Comparison of ENCODE assay signal across 11 mouse cellular contexts in the genomic region with DNA sequence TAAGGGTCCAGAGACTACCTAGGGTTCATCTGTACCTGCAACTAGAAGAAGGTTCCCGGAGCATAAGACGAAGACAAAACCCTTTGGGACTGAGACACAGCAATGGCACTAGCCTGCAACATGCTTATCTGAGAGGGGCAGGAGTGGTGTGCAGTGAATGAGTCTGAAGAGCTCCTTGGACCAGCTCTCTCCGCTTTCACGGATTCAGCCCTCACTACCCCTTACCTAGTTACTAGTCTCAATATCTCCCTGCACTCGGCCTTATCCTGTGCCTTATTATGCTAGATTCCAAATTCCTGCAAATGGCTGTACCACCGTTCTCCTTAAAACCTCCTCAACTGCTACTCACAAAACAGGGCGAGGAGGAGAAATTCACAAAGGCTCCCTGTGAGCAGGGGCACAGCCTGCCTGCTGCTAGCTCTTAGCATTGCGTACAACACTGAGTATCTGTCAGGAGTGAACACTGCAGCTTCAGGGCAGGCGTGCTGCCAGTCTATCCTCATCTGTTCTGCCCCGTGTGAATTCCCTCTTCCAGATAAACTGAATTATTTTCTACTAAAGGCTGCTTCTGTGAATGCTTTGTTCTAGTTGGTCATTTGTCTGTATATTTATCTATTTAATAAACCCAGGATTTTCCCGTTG. TPM values are rescaled to one million over a fixed set of nuclear protein-coding genes. Genes with fewer than 3 reads are reported as not detected.
DNase-seq lines count a peak whose midpoint lies in the region; ATAC-seq and TF ChIP-seq lines count a peak whose summit lies in the region.
"Had no signal": no experiment of that assay in that cellular context is flagged by ENCODE, and none has a peak within 500 bp of the region (broad histone marks: within the 10 kb centered on the region; RNA-seq: fewer than 3 reads in every experiment).

No protein-coding gene starts in this region.

- H3K36me3 ChIP-seq in liver, embryonic 12.5 days, result no peaks in the 10 kb centered on the region
- H3K36me3 ChIP-seq in liver, postnatal 0 days (replicated peaks; ENCODE audit: insufficient read depth, low read length), result no peaks in the 10 kb centered on the region
- H3K36me3 ChIP-seq in hindbrain, embryonic 16.5 days (ENCODE audit: control insufficient read depth, insufficient read depth, low read length), result no peaks in the 10 kb centered on the region
- H3K36me3 ChIP-seq in midbrain, embryonic 15.5 days (replicated peaks), result no peaks in the 10 kb centered on the region
- H3K36me3 ChIP-seq: embryonic facial prominence, embryonic 15.5 days had no signal

- peak overlapping the region; percentile 73 for H3K4me2 ChIP-seq in liver, embryonic 12.5 days
- H3K4me2 ChIP-seq in liver, postnatal 0 days (ENCODE audit: low read depth, low read length), result no peak overlapping the region
- no peak overlapping the region for H3K4me2 ChIP-seq in hindbrain, embryonic 16.5 days (ENCODE audit: low read length)
- H3K4me2 ChIP-seq in midbrain, embryonic 15.5 days, result no peak overlapping the region
- H3K4me2 ChIP-seq: embryonic facial prominence, embryonic 15.5 days; heart, embryonic 11.5 days had no signal

- H3K9ac ChIP-seq in liver, embryonic 12.5 days, result no peak overlapping the region
- H3K9ac ChIP-seq in liver, postnatal 0 days (replicated peaks), result no peak overlapping the region
- H3K9ac ChIP-seq in hindbrain, embryonic 16.5 days (ENCODE audit: low read depth, low read length), result no peak overlapping the region
- no peak overlapping the region for H3K9ac ChIP-seq in midbrain, embryonic 15.5 days
- H3K9ac ChIP-seq: embryonic facial prominence, embryonic 15.5 days had no signal

- peak; percentile 25; the same call in 1 of the 2 replicates for ATAC-seq in liver, embryonic 12.5 days
- ATAC-seq in liver, postnatal 0 days, result no peak
- peak; percentile 72 for ATAC-seq in hindbrain, embryonic 16.5 days
- ATAC-seq in midbrain, embryonic 15.5 days (replicated peaks), result peak; percentile 77
- ATAC-seq in monocyte, adult 5-6 weeks (replicated peaks; ENCODE audit: insufficient number of reproducible peaks, low FRiP score, low TSS enrichment, poor library complexity, severe bottlenecking), result no peak
- ATAC-seq: lung, postnatal 0 days had no signal

- 55% methylated on average over 11 of the region's 11 CpGs for WGBS in liver, embryonic 12.5 days (ENCODE audit: insufficient replicate concordance)
- 68% methylated on average over 11 of the region's 11 CpGs for WGBS in liver, postnatal 0 days (ENCODE audit: insufficient replicate concordance)
- 47% methylated on average over 11 of the region's 11 CpGs for WGBS in hindbrain, embryonic 16.5 days
- 64% methylated on average over 11 of the region's 11 CpGs for WGBS in midbrain, embryonic 15.5 days

- TF ChIP-seq CTCF in liver, postnatal 0 days (IDR thresholded peaks at IDR 0.05; ENCODE audit: low read depth), result no peak

- no peak for TF ChIP-seq EP300 in liver, postnatal 0 days (IDR thresholded peaks at IDR 0.05; ENCODE audit: low read depth)

- peaks cover 76% of the 10 kb centered on the region for H3K4me1 ChIP-seq in liver, embryonic 12.5 days
- peaks cover 32% of the 10 kb centered on the region for H3K4me1 ChIP-seq in liver, postnatal 0 days (ENCODE audit: insufficient read depth)
- H3K4me1 ChIP-seq in hindbrain, embryonic 16.5 days (ENCODE audit: control insufficient read depth, insufficient read depth, low read depth, low read length), result peaks cover 18% of the 10 kb centered on the region
- peaks cover 6% of the 10 kb centered on the region for H3K4me1 ChIP-seq in midbrain, embryonic 15.5 days

- no peaks in the 10 kb centered on the region for H3K27me3 ChIP-seq in liver, embryonic 12.5 days (replicated peaks)
- H3K27me3 ChIP-seq in liver, postnatal 0 days (ENCODE audit: insufficient read depth, low read length), result no peaks in the 10 kb centered on the region
- H3K27me3 ChIP-seq in hindbrain, embryonic 16.5 days (replicated peaks; ENCODE audit: control insufficient read depth, insufficient read depth, low read length), result no peaks in the 10 kb centered on the region
- no peaks in the 10 kb centered on the region for H3K27me3 ChIP-seq in midbrain, embryonic 15.5 days (replicated peaks)
- H3K27me3 ChIP-seq: embryonic facial prominence, embryonic 15.5 days had no signal

- peak; percentile 22 to 39 for DNase-seq in cerebellum, postnatal 10 days
- DNase-seq in cerebellum, adult 8-10 months, result no peak
- DNase-seq in liver, postnatal 0 days, result no peak
- no peak for DNase-seq in MN1 (ENCODE audit: low spot score)

- no peak overlapping the region; the same call in none of the 2 replicates for H3K27ac ChIP-seq in liver, embryonic 12.5 days
- H3K27ac ChIP-seq in liver, postnatal 0 days (ENCODE audit: low read depth), result no peak overlapping the region
- H3K27ac ChIP-seq in hindbrain, embryonic 16.5 days (ENCODE audit: low read depth, low read length), result no peak overlapping the region
- H3K27ac ChIP-seq in midbrain, embryonic 15.5 days, result peak overlapping the region; percentile 26; the same call in 1 of the 2 replicates
- H3K27ac ChIP-seq: embryonic facial prominence, embryonic 15.5 days had no signal

- no peaks in the 10 kb centered on the region for H3K9me3 ChIP-seq in liver, embryonic 12.5 days (replicated peaks)
- no peaks in the 10 kb centered on the region for H3K9me3 ChIP-seq in liver, postnatal 0 days (ENCODE audit: low read length)
- no peaks in the 10 kb centered on the region for H3K9me3 ChIP-seq in hindbrain, embryonic 16.5 days (ENCODE audit: control insufficient read depth, low read length)
- H3K9me3 ChIP-seq in midbrain, embryonic 15.5 days, result no peaks in the 10 kb centered on the region
- H3K9me3 ChIP-seq: embryonic facial prominence, embryonic 15.5 days had no signal

- no peak overlapping the region for H3K4me3 ChIP-seq in liver, embryonic 12.5 days
- no peak overlapping the region for H3K4me3 ChIP-seq in liver, postnatal 0 days (ENCODE audit: low read depth, low read length)
- no peak overlapping the region for H3K4me3 ChIP-seq in hindbrain, embryonic 16.5 days (ENCODE audit: low read length)
- H3K4me3 ChIP-seq in midbrain, embryonic 15.5 days, result no peak overlapping the region
- H3K4me3 ChIP-seq: embryonic facial prominence, embryonic 15.5 days had no signal

RNA-seq across cellular contexts. Expression of a gene that starts 38.5 kb away (rescaled TPM):
- polyA plus RNA-seq in liver, embryonic 12.5 days (2016; fragmentation: Nextera tagmentation; extraction: Ambion mirVana), result 35.7 and 37.9 TPM in 2 replicates
- polyA plus RNA-seq in liver, postnatal 0 days (2015; fragmentation: Nextera tagmentation; extraction: Ambion mirVana), result 5.5 and 5.6 TPM in 2 replicates
- 7.1 and 8.0 TPM in 2 replicates for polyA plus RNA-seq in hindbrain, embryonic 16.5 days (2015; fragmentation: Nextera tagmentation; extraction: Ambion mirVana)
- polyA plus RNA-seq in midbrain, embryonic 15.5 days (2015; fragmentation: Nextera tagmentation; extraction: Ambion mirVana), result 5.5 and 6.8 TPM in 2 replicates
- total RNA-seq in monocyte, adult 5-6 weeks (2017), result 8.6 to 25.7 TPM (median 13.4 TPM) in 3 replicates

Comparison
In these comparisons a context has a peak if more than half of its experiments do, and no peak if none do; other contexts are left out.
1. DNase-seq: peak in cerebellum, postnatal 10 days (2 of 2); none in cerebellum, adult 8-10 months (single experiment), liver, postnatal 0 days (single experiment) and MN1 (single experiment).
2. ATAC-seq: peak in liver, embryonic 12.5 days (single experiment), hindbrain, embryonic 16.5 days (single experiment) and midbrain, embryonic 15.5 days (single experiment); none in liver, postnatal 0 days (single experiment) and monocyte, adult 5-6 weeks (single experiment).